Mouse (Mus musculus) macrophage (primary cell): Measurements from ENCODE around the gene Itpa. TPM values are rescaled to one million over a fixed set of nuclear protein-coding genes. Genes with fewer than 3 reads are reported as not detected.

Experiments used
- H3K27ac ChIP-seq: fragments of 350-480 bp; formaldehyde crosslinking; 2 replicates; pipeline ENCODE4 v1.9.0; 2021
- H3K36me3 ChIP-seq: fragments of 350-480 bp; formaldehyde crosslinking; 2 replicates; pipeline ENCODE4 v1.9.0; 2021; ENCODE audit errors: inconsistent target
- H3K4me3 ChIP-seq: fragments of 350-480 bp; formaldehyde crosslinking; 2 replicates; pipeline ENCODE4 v1.9.0; 2021; ENCODE audit errors: inconsistent target
- H3K79me2 ChIP-seq: fragments of 350-480 bp; formaldehyde crosslinking; 2 replicates; pipeline ENCODE4 v1.9.0; 2021; ENCODE audit errors: inconsistent target
- WGBS: methylation state at CpG from one replicate; pipeline ENCODE4 v1.1.7; 2026; ENCODE audit warnings: inconsistent platforms; ENCODE audit not compliant: missing documents; 5-methylcytosine and 5-hydroxymethylcytosine counted together
- polyA plus RNA-seq: library from polyadenylated mRNA; stranded (reverse); fragments of 250-400 nt; gene quantifications from 3 replicates; pipeline ENCODE4 v1.2.4, GENCODE M21; 2018; ENCODE audit warnings: inconsistent platforms
- total RNA-seq, 78 experiments: library from RNA; depleted of rRNA; stranded (reverse); fragments of 250-400 nt; gene quantifications; 1 replicate in 9 of 78; 2 replicates in 24 of 78; 3 replicates in 43 of 78; 4 replicates in 2 of 78; pipeline ENCODE4 v1.2.4; 2018; ENCODE audit warnings: inconsistent platforms in 56 of 78

Gene Itpa
- 10 to 100 TPM in 22 of 26 experiments, 1 to 10 TPM in 4; 5.3 to 25.6 (median 16.0) TPM for total RNA-seq (2018; cell fraction: chromatin; rRNA removed)
- 10 to 100 TPM; 16.1 to 50.5 (median 32.5) TPM for total RNA-seq (2018; cell fraction: cytosol; rRNA removed)
- 10 to 100 TPM in 22 of 26 experiments, 1 to 10 TPM in 4; 6.9 to 31.3 (median 15.5) TPM for total RNA-seq (2018; cell fraction: nucleus; rRNA removed)
- polyA plus RNA-seq: 15.9 to 46.2 TPM (median 32.9 TPM) in 3 replicates

DNA sequence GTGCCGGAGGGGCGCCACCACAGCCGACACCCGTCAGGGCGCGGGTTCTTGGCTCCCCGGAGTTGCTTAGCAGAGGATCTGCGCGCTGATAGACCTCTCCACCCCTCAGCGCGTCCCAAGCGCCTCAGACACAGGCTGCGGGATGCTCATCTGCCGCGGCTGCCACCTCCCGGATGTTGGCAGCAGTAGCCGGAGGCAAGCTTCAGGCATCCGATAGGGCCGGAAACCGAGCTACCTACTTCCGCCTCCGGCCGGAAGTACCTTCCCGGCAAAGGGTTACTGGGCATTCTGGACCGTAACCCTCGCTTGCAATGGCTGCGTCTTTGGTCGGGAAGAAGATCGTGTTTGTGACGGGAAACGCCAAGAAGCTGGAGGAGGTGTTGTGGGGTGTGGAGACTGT is at the start of gene Itpa:
Itpa (plus strand) TSS at position 52 of the 400 bp plus-strand sequence.
- H3K79me2 ChIP-seq: peaks cover 35% of the 10 kb centered on the region
- peaks cover 18% of the 10 kb centered on the region for H3K36me3 ChIP-seq
- under 1% methylated on average over 31 of the region's 31 CpGs for WGBS
- peak within 1 kb of the TSS; percentile 95 for H3K4me3 ChIP-seq
- peak within 1 kb of the TSS; percentile 58 for H3K27ac ChIP-seq

- H3K27ac ChIP-seq: no peak overlapping the region
- peaks cover 32% of the 10 kb centered on the region for H3K36me3 ChIP-seq
- WGBS: 89% methylated on average over 7 of the region's 7 CpGs
- H3K79me2 ChIP-seq: peaks cover 33% of the 10 kb centered on the region
- H3K4me3 ChIP-seq: no peak overlapping the region
Observed at GRCm38 (mm10) chr2:130618972-130619371, 48.4 kb upstream of the Itpa start.

DNA sequence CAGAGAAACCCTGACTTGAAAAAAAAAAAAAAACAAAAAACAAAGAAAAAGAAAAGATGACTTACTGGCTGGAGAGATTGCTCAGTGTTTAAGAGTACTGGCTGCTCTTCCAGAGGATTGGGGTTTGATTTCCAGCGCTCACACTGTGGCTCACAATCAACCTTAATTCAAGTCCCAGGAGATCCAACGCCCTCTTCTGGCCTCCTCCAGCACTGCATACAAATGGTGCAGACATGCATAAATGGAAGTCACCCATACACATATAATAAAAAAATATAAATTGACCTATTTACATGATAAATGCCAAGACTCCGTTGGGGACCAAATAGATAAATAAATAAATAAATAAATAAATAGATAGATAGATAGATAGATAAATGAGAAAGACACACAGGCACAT is 39.0 kb upstream of the Itpa start:
- Histone ChIP-seq H3K27ac (no peak overlapping the region), H3K36me3 (peaks cover 19% of the 10 kb centered on the region; the same call in 1 of the 2 replicates), H3K79me2 (peaks cover 65% of the 10 kb centered on the region), H3K4me3 (peak overlapping the region; percentile 97; the same call in 1 of the 2 replicates)
- WGBS: 69% methylated on average over 3 of the region's 3 CpGs

DNA sequence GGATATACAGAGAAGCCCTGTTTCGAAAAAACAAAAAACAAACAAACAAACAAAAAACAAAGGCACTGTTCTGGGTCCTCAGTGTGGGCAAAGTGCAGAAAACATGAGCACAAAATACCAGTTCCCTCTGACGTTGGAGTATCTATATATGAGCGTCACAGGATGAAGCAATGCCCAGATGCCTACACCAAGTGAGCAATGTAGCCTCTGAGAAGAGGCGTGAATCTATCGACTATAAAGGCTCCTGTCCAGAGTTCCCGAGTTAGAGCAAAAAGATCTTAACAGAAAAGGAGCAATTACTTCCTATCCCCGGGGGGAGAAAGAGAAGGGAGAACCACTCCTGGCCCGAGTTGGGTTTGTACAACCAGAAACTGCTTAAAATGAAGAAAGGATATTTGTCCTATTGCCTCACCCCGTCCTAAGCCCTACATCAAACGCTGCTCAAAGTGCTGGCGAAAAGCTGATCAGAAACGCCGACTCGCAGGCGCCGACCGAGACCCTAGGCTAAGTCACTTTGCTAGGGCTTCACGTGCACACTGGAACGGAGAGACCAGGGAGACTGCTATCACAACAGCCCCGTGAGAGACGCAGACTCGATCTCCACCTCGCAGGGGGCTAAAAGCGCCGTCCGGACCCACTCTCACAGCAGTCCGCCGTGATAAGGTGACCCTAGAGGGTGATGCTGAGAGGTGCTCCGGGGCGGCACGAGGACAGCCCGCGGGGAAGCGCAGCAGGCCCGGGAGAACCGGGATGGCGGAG is 38.2 kb upstream of the Itpa start:
- H3K79me2 ChIP-seq: peaks cover 56% of the 10 kb centered on the region
- H3K27ac ChIP-seq: peak overlapping the region; percentile 28
- 1% methylated on average over 37 of the region's 37 CpGs for WGBS
- peaks cover 19% of the 10 kb centered on the region; the same call in 1 of the 2 replicates for H3K36me3 ChIP-seq
- H3K4me3 ChIP-seq: peak overlapping the region; percentile 97

DNA sequence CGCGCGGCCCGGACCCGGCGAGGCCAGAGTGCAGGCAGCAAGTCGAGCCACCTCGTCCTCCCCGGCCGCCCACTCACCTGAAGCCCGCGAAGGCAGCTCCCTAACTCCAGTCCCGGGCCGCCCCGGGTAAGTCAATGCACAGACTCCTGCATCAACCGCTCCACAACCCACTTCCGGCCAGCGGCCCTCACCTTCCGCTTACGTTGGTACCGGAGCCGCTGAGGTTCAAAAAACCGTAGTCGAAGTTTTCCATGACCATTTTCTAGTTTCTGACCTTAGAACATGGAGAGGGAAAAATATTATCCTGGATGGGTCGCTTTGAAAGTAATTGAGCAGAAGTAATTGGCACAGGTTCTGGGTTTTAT is 37.6 kb upstream of the Itpa start, which contains the start of the genes Fastkd5 and Ubox5:
Fastkd5 (minus strand) TSS at position 189 of the 365 bp plus-strand sequence.
Ubox5 (minus strand) TSS at position 200 of the 365 bp plus-strand sequence.
- peaks cover 51% of the 10 kb centered on the region for H3K79me2 ChIP-seq
- H3K36me3 ChIP-seq: peaks cover 19% of the 10 kb centered on the region; the same call in 1 of the 2 replicates
- H3K27ac ChIP-seq: peak within 1 kb of the TSS; percentile 28
- WGBS: under 1% methylated on average over 25 of the region's 25 CpGs
- peak within 1 kb of the TSS; percentile 97 for H3K4me3 ChIP-seq

- 92% methylated on average over 1 of the region's 1 CpGs for WGBS
Observed at GRCm38 (mm10) chr2:130632416-130632815, 35.0 kb upstream of the Itpa start.

GRCm38 (mm10) chr2:130632887-130633675 is 34.3 kb upstream of the Itpa start:
- Histone ChIP-seq H3K36me3 (no peaks in the 10 kb centered on the region), H3K4me3 (no peak overlapping the region), H3K27ac (no peak overlapping the region), H3K79me2 (peaks cover 18% of the 10 kb centered on the region)
- 88% methylated on average over 4 of the region's 5 CpGs for WGBS

More at GRCm38 (mm10) chr2:130632416-130632815, 35.0 kb upstream of the Itpa start:
- H3K79me2 ChIP-seq: peaks cover 25% of the 10 kb centered on the region
- no peak overlapping the region for H3K27ac ChIP-seq
- no peak overlapping the region for H3K4me3 ChIP-seq
- 0 out of 2 replicates have a peak, but pooled peaks cover 3% of the 10 kb centered on the region for H3K36me3 ChIP-seq

DNA sequence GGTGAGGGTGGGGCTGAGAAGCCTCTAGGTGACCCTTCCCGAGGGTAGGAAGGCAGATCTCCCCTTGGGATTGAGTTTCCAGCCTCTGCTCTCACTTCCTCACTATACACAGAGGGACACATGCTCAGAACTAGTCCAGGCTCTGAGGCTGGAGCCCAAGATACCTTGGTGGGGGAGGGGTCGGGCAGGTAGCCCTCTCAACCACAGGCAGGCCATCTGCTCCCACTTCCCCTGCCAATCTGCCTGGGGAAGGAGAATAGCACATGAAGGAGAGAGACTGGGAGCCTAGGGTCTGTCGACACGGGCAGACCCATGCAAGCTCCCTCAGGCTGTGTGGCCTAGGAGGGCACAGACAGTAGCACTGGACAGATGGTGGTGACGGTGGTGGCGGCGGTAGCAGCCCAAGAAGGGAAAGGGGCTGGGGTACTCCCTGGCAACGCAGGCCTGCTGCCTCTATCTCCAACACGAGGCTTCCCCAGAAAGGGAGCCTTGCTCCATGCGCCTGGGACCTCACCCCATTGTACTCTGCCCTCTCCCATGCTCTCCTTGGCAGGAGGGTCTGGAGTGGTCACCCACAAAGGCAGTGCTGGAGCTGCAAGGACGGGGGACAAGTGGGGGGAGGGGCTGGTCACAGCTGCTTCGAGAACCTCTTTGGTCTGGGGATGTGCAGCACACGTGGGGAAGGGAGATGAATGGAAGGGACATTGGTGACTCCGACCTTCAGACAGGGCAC is 33.2 kb upstream of the Itpa start:
- H3K27ac ChIP-seq: no peak overlapping the region
- no peaks in the 10 kb centered on the region for H3K36me3 ChIP-seq
- peaks cover 7% of the 10 kb centered on the region for H3K79me2 ChIP-seq
- WGBS: 41% methylated on average over 14 of the region's 14 CpGs
- no peak overlapping the region for H3K4me3 ChIP-seq

DNA sequence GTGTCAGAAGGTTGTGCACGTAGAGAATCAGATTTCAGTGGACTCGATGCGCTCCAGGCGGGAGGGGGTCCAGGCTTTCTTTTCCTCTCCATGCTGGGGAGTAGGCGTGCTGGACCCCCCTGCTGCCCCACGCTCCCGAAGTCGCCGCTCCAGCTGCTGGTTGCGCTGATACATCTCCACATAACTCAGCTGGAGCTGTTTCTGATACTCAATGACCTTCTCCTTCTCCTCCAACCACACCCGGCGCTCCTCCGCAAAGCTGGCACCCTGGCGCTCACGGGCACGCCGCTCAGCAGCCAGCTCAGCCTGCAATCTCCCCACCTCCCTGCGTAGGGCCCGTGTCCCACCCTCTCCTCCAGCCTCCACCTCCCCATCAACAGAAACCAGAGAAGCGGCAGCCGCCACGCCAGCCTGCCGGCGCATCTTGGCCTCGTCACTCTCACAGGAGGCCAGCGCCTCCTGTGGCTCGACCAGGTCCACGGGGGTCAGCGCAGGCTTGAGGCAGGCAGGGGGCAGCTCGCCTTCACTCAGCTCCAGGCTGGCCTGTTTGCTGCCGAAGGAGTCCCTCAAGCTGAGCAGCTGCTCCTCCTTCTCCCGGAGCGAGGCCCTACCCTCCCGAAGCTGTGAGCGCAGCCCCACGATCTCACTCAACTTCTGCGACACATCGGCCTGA is 32.5 kb upstream of the Itpa start:
- no peaks in the 10 kb centered on the region for H3K36me3 ChIP-seq
- no peak overlapping the region for H3K27ac ChIP-seq
- peaks cover under 1% of the 10 kb centered on the region; the same call in 1 of the 2 replicates for H3K79me2 ChIP-seq
- H3K4me3 ChIP-seq: no peak overlapping the region
- WGBS: 10% methylated on average over 37 of the region's 38 CpGs

- H3K4me3 ChIP-seq: no peak overlapping the region
- 35% methylated on average over 21 of the region's 21 CpGs for WGBS
Observed at GRCm38 (mm10) chr2:130635847-130636246, 31.6 kb upstream of the Itpa start.

GRCm38 (mm10) chr2:130638101-130638611 is 29.3 kb upstream of the Itpa start:
- H3K4me3 ChIP-seq: no peak overlapping the region
- no peaks in the 10 kb centered on the region for H3K36me3 ChIP-seq
- no peak overlapping the region for H3K27ac ChIP-seq
- H3K79me2 ChIP-seq: no peaks in the 10 kb centered on the region
- 57% methylated on average over 16 of the region's 16 CpGs for WGBS

More at GRCm38 (mm10) chr2:130635847-130636246, 31.6 kb upstream of the Itpa start:
- no peaks in the 10 kb centered on the region for H3K79me2 ChIP-seq
- H3K36me3 ChIP-seq: no peaks in the 10 kb centered on the region
- H3K27ac ChIP-seq: no peak overlapping the region

GRCm38 (mm10) chr2:130639276-130639675 is 28.1 kb upstream of the Itpa start:
- H3K27ac ChIP-seq: no peak overlapping the region
- H3K4me3 ChIP-seq: no peak overlapping the region
- no peaks in the 10 kb centered on the region for H3K79me2 ChIP-seq
- no peaks in the 10 kb centered on the region for H3K36me3 ChIP-seq
- WGBS: 97% methylated on average over 6 of the region's 6 CpGs

DNA sequence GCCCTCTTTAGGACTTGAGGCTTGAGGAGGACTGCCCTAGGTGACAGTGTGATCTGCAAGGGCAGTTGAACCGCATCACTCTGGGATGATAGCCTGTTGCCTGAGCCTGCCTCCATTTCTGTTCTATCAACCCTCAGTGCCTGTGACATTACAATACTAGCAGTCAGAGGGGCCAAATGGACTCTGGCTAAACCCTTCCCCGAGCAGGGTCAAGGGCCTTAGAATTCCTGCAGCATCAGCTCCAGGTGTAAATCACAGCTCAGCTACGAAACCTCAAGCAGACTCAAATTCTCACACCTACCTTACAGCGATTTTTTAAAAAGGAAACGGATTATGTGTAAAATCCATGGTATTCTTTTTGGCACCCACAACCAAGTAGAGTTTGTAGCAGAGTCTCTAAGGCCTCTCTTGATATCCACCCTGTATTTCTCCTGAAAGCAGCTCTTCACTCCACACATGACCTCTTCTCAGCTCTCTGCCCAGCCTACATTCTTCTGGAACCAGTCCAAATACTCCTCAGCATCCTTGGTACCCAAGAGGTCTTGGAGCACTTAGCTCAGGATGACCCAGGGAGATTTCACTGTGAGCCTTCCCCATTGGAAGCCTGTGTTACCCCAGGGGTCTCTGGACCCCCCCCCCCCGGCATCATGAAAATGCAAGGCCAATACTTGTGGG is 25.9 kb upstream of the Itpa start:
- H3K4me3 ChIP-seq: no peak overlapping the region
- H3K79me2 ChIP-seq: no peaks in the 10 kb centered on the region
- no peak overlapping the region for H3K27ac ChIP-seq
- H3K36me3 ChIP-seq: no peaks in the 10 kb centered on the region
- WGBS: 81% methylated on average over 6 of the region's 6 CpGs
